Mouse (Mus musculus) cerebellum, adult 2 months (tissue): ENCODE measurements around the gene Cd27. TPM values are rescaled to one million over a fixed set of nuclear protein-coding genes. Genes with fewer than 3 reads are reported as not detected.

ENCODE experiments used
- DNase-seq, 2 experiments: peaks; one replicate each; pipeline ENCODE4 v3.0.0; 2021
- H3K27ac ChIP-seq: fragments of 200-500 bp; 2 replicates; pipeline ENCODE4 v1.5.1; 2012; ENCODE audit warnings: low read length, control low read depth, inconsistent platforms; ENCODE audit not compliant: insufficient read depth
- H3K27me3 ChIP-seq: fragments of 200-500 bp; 2 replicates; pipeline ENCODE4 v1.6.1; 2012; ENCODE audit warnings: inconsistent platforms, mild to moderate bottlenecking, low read length, moderate library complexity; ENCODE audit not compliant: control insufficient read depth, insufficient read depth
- H3K4me1 ChIP-seq: fragments of 200-500 bp; 2 replicates; pipeline ENCODE4 v1.6.1; 2011; ENCODE audit warnings: low read length; ENCODE audit not compliant: control insufficient read depth, insufficient read depth
- H3K4me3 ChIP-seq: fragments of 200-500 bp; replicated peaks from 2 replicates; pipeline ENCODE3; 2011; ENCODE audit warnings: mild to moderate bottlenecking, low read depth, low read length, control low read depth; ENCODE audit not compliant: insufficient read depth
- CTCF ChIP-seq: fragments of 200-500 bp; IDR thresholded peaks from 2 replicates; pipeline ENCODE4 v1.5.1; 2011; ENCODE audit warnings: low read depth, mild to moderate bottlenecking, control low read depth, low read length, moderate library complexity, borderline replicate concordance; ENCODE audit not compliant: insufficient read depth
- POLR2A ChIP-seq: fragments of 200-500 bp; IDR thresholded peaks from 2 replicates; pipeline ENCODE4 v1.6.1; 2011; ENCODE audit warnings: low read length, control low read depth, borderline replicate concordance; ENCODE audit not compliant: insufficient read depth
- WGBS: fragments of 180-500 bp; shearing (Covaris S2); methylation state at CpG from one replicate; pipeline ENCODE4 v1.1.7; 2018; 5-methylcytosine and 5-hydroxymethylcytosine counted together
- polyA plus RNA-seq: library from polyadenylated mRNA; depleted of rRNA; stranded (reverse); fragments of >200 nt; gene quantifications from 2 replicates; pipeline ENCODE4 v1.2.3, GENCODE M21; 2012

Gene Cd27
- polyA plus RNA-seq, 1 experiment, result not detected

GRCm38 (mm10) chr6:125216898-125217297, 19.9 kb downstream of the Cd27 start:
- WGBS, result 44% methylated on average over 2 of the region's 2 CpGs
- H3K27me3 ChIP-seq, result no peaks in the 10 kb centered on the region
- DNase-seq, result peak; percentile 47 to 58
- TF ChIP-seq POLR2A (no peak), CTCF (no peak)
- peak overlapping the region; percentile 18 for H3K4me3 ChIP-seq
- H3K27ac ChIP-seq, result no peak overlapping the region
- H3K4me1 ChIP-seq, result peaks cover 9% of the 10 kb centered on the region

- Histone ChIP-seq H3K4me3 (peak within 1 kb of the TSS; percentile 82), H3K27ac (peak within 1 kb of the TSS; percentile 90), H3K27me3 (no peaks in the 10 kb centered on the region), H3K4me1 (peaks cover 9% of the 10 kb centered on the region)
- TF ChIP-seq CTCF, result no peak
- peak; percentile 93 for TF ChIP-seq POLR2A
- under 1% methylated on average over 48 of the region's 48 CpGs for WGBS
- peak; percentile 98 for DNase-seq
These were observed 21.5 kb downstream of the Cd27 start, which contains the start of gene Vamp1 for GRCm38 (mm10) chr6:125215148-125215954. Gene Vamp1, plus strand, starts transcription at chr6:125215551.

- no peak overlapping the region for H3K4me3 ChIP-seq
- WGBS, result 49% methylated on average over 6 of the region's 6 CpGs
- TF ChIP-seq CTCF (no peak), POLR2A (no peak)
- H3K27me3 ChIP-seq, result no peaks in the 10 kb centered on the region
- no peak for DNase-seq
- peaks cover 9% of the 10 kb centered on the region for H3K4me1 ChIP-seq
- no peak overlapping the region for H3K27ac ChIP-seq
These were observed 23.1 kb downstream of the Cd27 start for GRCm38 (mm10) chr6:125213715-125214114.

- Histone ChIP-seq H3K4me3 (no peak overlapping the region), H3K27me3 (no peaks in the 10 kb centered on the region), H3K27ac (no peak overlapping the region), H3K4me1 (peaks cover 8% of the 10 kb centered on the region)
- no peak for TF ChIP-seq CTCF
- no peak for TF ChIP-seq POLR2A
- WGBS, result 68% methylated on average over 6 of the region's 6 CpGs
- DNase-seq, result no peak
These were observed 23.7 kb downstream of the Cd27 start for GRCm38 (mm10) chr6:125213129-125213528.

- peaks cover 2% of the 10 kb centered on the region for H3K4me1 ChIP-seq
- WGBS, result 15% methylated on average over 2 of the region's 2 CpGs
- no peak for TF ChIP-seq CTCF
- no peak for TF ChIP-seq POLR2A
- no peak overlapping the region for H3K27ac ChIP-seq
- H3K27me3 ChIP-seq, result no peaks in the 10 kb centered on the region
- DNase-seq, result no peak
- H3K4me3 ChIP-seq, result no peak overlapping the region
These were observed 24.2 kb downstream of the Cd27 start for GRCm38 (mm10) chr6:125212621-125213020.

GRCm38 (mm10) chr6:125210436-125210835, 26.4 kb downstream of the Cd27 start:
- no peak overlapping the region for H3K27ac ChIP-seq
- 95% methylated on average over 1 of the region's 1 CpGs for WGBS

GRCm38 (mm10) chr6:125197166-125197565, 39.6 kb downstream of the Cd27 start:
- no peak overlapping the region for H3K27ac ChIP-seq
- TF ChIP-seq CTCF (no peak), POLR2A (no peak)
- DNase-seq, result no peak
- H3K4me3 ChIP-seq, result no peak overlapping the region
- WGBS, result 85% methylated on average over 5 of the region's 5 CpGs
- H3K27me3 ChIP-seq, result no peaks in the 10 kb centered on the region
- H3K4me1 ChIP-seq, result peaks cover 3% of the 10 kb centered on the region; the same call in 1 of the 2 replicates

More at GRCm38 (mm10) chr6:125210436-125210835, 26.4 kb downstream of the Cd27 start:
- DNase-seq, result no peak
- no peaks in the 10 kb centered on the region for H3K4me1 ChIP-seq
- H3K4me3 ChIP-seq, result no peak overlapping the region
- no peaks in the 10 kb centered on the region for H3K27me3 ChIP-seq
- TF ChIP-seq POLR2A (no peak), CTCF (no peak)

GRCm38 (mm10) chr6:125196301-125196700, 40.5 kb downstream of the Cd27 start:
- WGBS, result 56% methylated on average over 3 of the region's 3 CpGs
- no peak overlapping the region for H3K27ac ChIP-seq
- no peak for DNase-seq

More at GRCm38 (mm10) chr6:125196301-125196700, 40.5 kb downstream of the Cd27 start:
- no peak overlapping the region for H3K4me3 ChIP-seq
- H3K4me1 ChIP-seq, result peaks cover 3% of the 10 kb centered on the region; the same call in 1 of the 2 replicates
- no peak for TF ChIP-seq CTCF
- no peak for TF ChIP-seq POLR2A
- H3K27me3 ChIP-seq, result no peaks in the 10 kb centered on the region
